Mouse (Mus musculus): ENCODE measurements around the gene Myg1. TPM values are rescaled to one million over a fixed set of nuclear protein-coding genes. Genes with fewer than 3 reads are reported as not detected.
"Not testable (repeated sequence)": the region's sequence is repeated elsewhere in the genome, so short reads cannot be mapped to it uniquely, and the experiment has no call there.

Gene Myg1
- 10 to 100 TPM; 54.8 to 57.2 TPM for total RNA-seq (2021)

GRCm38 (mm10) chr15:102331610-102332015 is at the start of gene Myg1:
Gene Myg1 (plus strand): TSS chr15:102331709.
- intact Hi-C loops (cut with DNase I), result no loop called here
- DNase-seq (ENCODE audit: low spot score in 2 of 2), result peak; percentile 85 to 89

- DNase-seq (ENCODE audit: low spot score in 2 of 2), result no peak
- intact Hi-C loops (cut with DNase I), result no loop called here
Observed at GRCm38 (mm10) chr15:102282463-102283292, 48.8 kb upstream of the Myg1 start.

GRCm38 (mm10) chr15:102283648-102284047 is 47.9 kb upstream of the Myg1 start:
- DNase-seq (ENCODE audit: low spot score in 2 of 2), result no peak
- intact Hi-C loops (cut with DNase I), result no loop called here

- intact Hi-C loops (cut with DNase I), result loop anchor here (1.0 kb wide), 1 partner anchor 29 kb away; no protein-coding TSS in a partner anchor
- DNase-seq (ENCODE audit: low spot score in 2 of 2), result peak in 1 of 2 experiments; percentile 51
Observed at GRCm38 (mm10) chr15:102287395-102287794, 44.1 kb upstream of the Myg1 start.

- intact Hi-C loops (cut with DNase I), result no loop called here
Observed at GRCm38 (mm10) chr15:102295633-102296367, 35.7 kb upstream of the Myg1 start, which contains the start of gene Espl1. Gene Espl1 (plus strand): TSS chr15:102296266.

GRCm38 (mm10) chr15:102296368-102297006 is 35.0 kb upstream of the Myg1 start:
- DNase-seq (ENCODE audit: low spot score in 2 of 2), result no peak
- intact Hi-C loops (cut with DNase I), result no loop called here

More at GRCm38 (mm10) chr15:102295633-102296367, 35.7 kb upstream of the Myg1 start, which contains the start of gene Espl1:
- peak; percentile 94 to 96 for DNase-seq (ENCODE audit: low spot score in 2 of 2)

- no peak for DNase-seq (ENCODE audit: low spot score in 2 of 2)
- intact Hi-C loops (cut with DNase I), result no loop called here
Observed at GRCm38 (mm10) chr15:102302542-102302941, 29.0 kb upstream of the Myg1 start.

- no peak for DNase-seq (ENCODE audit: low spot score in 2 of 2)
- intact Hi-C loops (cut with DNase I), result no loop called here
Observed at GRCm38 (mm10) chr15:102308717-102309116, 22.8 kb upstream of the Myg1 start.

- no peak for DNase-seq (ENCODE audit: low spot score in 2 of 2)
Observed at GRCm38 (mm10) chr15:102310074-102310845, 21.2 kb upstream of the Myg1 start.

GRCm38 (mm10) chr15:102311489-102311888 is 20.0 kb upstream of the Myg1 start:
- intact Hi-C loops (cut with DNase I), result no loop called here

More at GRCm38 (mm10) chr15:102310074-102310845, 21.2 kb upstream of the Myg1 start:
- intact Hi-C loops (cut with DNase I), result no loop called here

GRCm38 (mm10) chr15:102315292-102315691 is 16.2 kb upstream of the Myg1 start:
- DNase-seq (ENCODE audit: low spot score in 2 of 2), result peak in 1 of 2 experiments; percentile 12
- intact Hi-C loops (cut with DNase I), result loop anchor here (5.0 kb wide), 1 partner anchor 73 kb away; no protein-coding TSS in a partner anchor

More at GRCm38 (mm10) chr15:102311489-102311888, 20.0 kb upstream of the Myg1 start:
- no peak for DNase-seq (ENCODE audit: low spot score in 2 of 2)

GRCm38 (mm10) chr15:102316263-102316662 is 15.2 kb upstream of the Myg1 start:
- intact Hi-C loops (cut with DNase I), result loop anchor here (1.0 to 5.0 kb wide), 2 partner anchors 29 to 74 kb away; no protein-coding TSS in a partner anchor
- peak; percentile 47 to 69 for DNase-seq (ENCODE audit: low spot score in 2 of 2)

GRCm38 (mm10) chr15:102324654-102325473 is 6.6 kb upstream of the Myg1 start:
- no peak for DNase-seq (ENCODE audit: low spot score in 2 of 2)
- intact Hi-C loops (cut with DNase I), result no loop called here

- intact Hi-C loops (cut with DNase I), result no loop called here
Observed at GRCm38 (mm10) chr15:102326022-102326576, 5.4 kb upstream of the Myg1 start, which contains the start of gene Pfdn5. Gene Pfdn5 (plus strand): TSS chr15:102326116.

GRCm38 (mm10) chr15:102326892-102327291 is 4.6 kb upstream of the Myg1 start:
- intact Hi-C loops (cut with DNase I), result no loop called here
- DNase-seq (ENCODE audit: low spot score in 2 of 2), result no peak

More at GRCm38 (mm10) chr15:102326022-102326576, 5.4 kb upstream of the Myg1 start, which contains the start of gene Pfdn5:
- peak; percentile 90 to 91 for DNase-seq (ENCODE audit: low spot score in 2 of 2)

GRCm38 (mm10) chr15:102335254-102335653 is 3.7 kb downstream of the Myg1 start:
- DNase-seq (ENCODE audit: low spot score in 2 of 2), result no peak
- intact Hi-C loops (cut with DNase I), result no loop called here

- peak in 1 of 2 experiments; percentile 18 for DNase-seq (ENCODE audit: low spot score in 2 of 2)
- intact Hi-C loops (cut with DNase I), result not testable (repeated sequence)
Observed at GRCm38 (mm10) chr15:102335925-102336324, 4.4 kb downstream of the Myg1 start.

GRCm38 (mm10) chr15:102336946-102337345 is 5.4 kb downstream of the Myg1 start:
- intact Hi-C loops (cut with DNase I), result no loop called here
- no peak for DNase-seq (ENCODE audit: low spot score in 2 of 2)

Measured in left cerebral cortex, postnatal 25 days (tissue).